Mouse (Mus musculus) ES-E14 (cell line): Measurements from ENCODE around the gene Slmap. TPM values are rescaled to one million over a fixed set of nuclear protein-coding genes. Genes with fewer than 3 reads are reported as not detected.

ENCODE experiments used
- DNase-seq: peaks from one replicate; pipeline ENCODE4 v3.0.0-alpha.2; 2013; ENCODE audit warnings: low read depth, low spot score
- H3K27ac ChIP-seq: 2 replicates; pipeline ENCODE4 v1.5.1; 2012; ENCODE audit warnings: low read depth, mild to moderate bottlenecking, low read length, moderate library complexity, mixed read lengths; ENCODE audit not compliant: poor library complexity, insufficient read depth, severe bottlenecking
- H3K36me3 ChIP-seq: 2 replicates; pipeline ENCODE4 v1.6.1; 2012; ENCODE audit warnings: mild to moderate bottlenecking, low read length, moderate library complexity, mixed read lengths; ENCODE audit not compliant: control insufficient read depth, poor library complexity, insufficient read depth, severe bottlenecking
- H3K4me1 ChIP-seq, 2 experiments: fragments of 150-350 bp in 1 of 2; sonication (generic) in 1 of 2; 2 replicates each; pipeline ENCODE4 v1.6.1; 2012; ENCODE audit warnings: low read length in 2 of 2, mild to moderate bottlenecking in 1 of 2, mixed read lengths in 1 of 2; ENCODE audit not compliant: control insufficient read depth in 2 of 2, insufficient read depth in 2 of 2, poor library complexity in 1 of 2
- H3K4me3 ChIP-seq, 2 experiments: fragments of 150-350 bp in 1 of 2; sonication (generic) in 1 of 2; 2 replicates each; pipeline ENCODE4 v1.5.1; 2012; ENCODE audit warnings: low read length in 2 of 2, low read depth in 1 of 2, mild to moderate bottlenecking in 1 of 2, mixed read lengths in 1 of 2; ENCODE audit not compliant: insufficient read depth in 1 of 2, poor library complexity in 1 of 2, severe bottlenecking in 1 of 2
- H3K9ac ChIP-seq: 2 replicates; pipeline ENCODE4 v1.6.1; 2012; ENCODE audit warnings: low read depth, mild to moderate bottlenecking, low read length, mixed read lengths; ENCODE audit not compliant: poor library complexity, insufficient read depth, severe bottlenecking
- H3K9me3 ChIP-seq: fragments of 150-350 bp; sonication (generic); 2 replicates; pipeline ENCODE4 v1.6.1; 2012; ENCODE audit warnings: low read depth, mild to moderate bottlenecking, low read length; ENCODE audit not compliant: control insufficient read depth, insufficient read depth
- CHD2 ChIP-seq: IDR thresholded peaks from 2 replicates; pipeline ENCODE4 v1.6.1; 2014; ENCODE audit warnings: mild to moderate bottlenecking, low read depth, low read length, inconsistent platforms
- HCFC1 ChIP-seq: IDR thresholded peaks from 2 replicates; pipeline ENCODE4 v1.6.1; 2012; ENCODE audit warnings: low read length, inconsistent platforms, borderline replicate concordance; ENCODE audit not compliant: insufficient read depth
- MAFK ChIP-seq: IDR thresholded peaks from 2 replicates; pipeline ENCODE4 v1.6.1; 2014; ENCODE audit warnings: mild to moderate bottlenecking, low read depth, low read length, inconsistent platforms; ENCODE audit not compliant: insufficient read depth
- ZC3H11A ChIP-seq: IDR thresholded peaks from 2 replicates; pipeline ENCODE4 v1.6.1; 2012; ENCODE audit warnings: low read depth, mild to moderate bottlenecking, inconsistent platforms, low read length, borderline replicate concordance
- ZNF384 ChIP-seq: IDR thresholded peaks from 2 replicates; pipeline ENCODE4 v1.6.1; 2012; ENCODE audit warnings: low read depth, low read length, inconsistent platforms
- in situ Hi-C, 2 experiments: fragments of 600-800 bp; cut with MboI; formaldehyde crosslinking; loops; one replicate each; pipeline ENCODE4 v1.15.1; 2025; ENCODE audit warnings: low sequenced_read_pairs in 2 of 2, inconsistent platforms in 1 of 2; ENCODE audit not compliant: unreplicated experiment in 2 of 2
- total RNA-seq: library from RNA; depleted of rRNA; stranded (reverse); fragments of 300-350 nt; gene quantifications from 2 replicates; pipeline ENCODE4 v1.2.3, GENCODE M21; 2012

Gene Slmap
- total RNA-seq, 1 experiment = 45.2 TPM

DNA sequence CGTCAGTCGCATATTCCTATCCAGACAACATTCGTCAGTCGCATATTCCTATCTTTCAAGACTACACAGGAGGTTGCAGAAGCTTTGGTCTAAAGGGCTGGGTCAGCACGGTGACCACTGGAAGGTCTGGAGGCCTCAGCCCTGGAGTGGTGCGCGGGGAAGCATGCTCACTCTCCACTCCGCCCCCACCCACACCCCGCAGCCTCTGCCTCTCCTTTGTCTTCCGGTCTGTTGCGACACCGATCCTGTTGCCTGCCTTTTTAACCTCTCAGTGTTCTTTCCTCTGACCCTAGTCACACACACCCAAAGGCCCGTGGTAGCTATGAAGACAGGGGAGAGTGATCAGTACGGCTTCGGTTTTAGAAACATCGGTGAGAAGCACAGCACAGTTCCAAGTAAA, 79.9 kb downstream of the Slmap start:
- DNase-seq = no peak

DNA sequence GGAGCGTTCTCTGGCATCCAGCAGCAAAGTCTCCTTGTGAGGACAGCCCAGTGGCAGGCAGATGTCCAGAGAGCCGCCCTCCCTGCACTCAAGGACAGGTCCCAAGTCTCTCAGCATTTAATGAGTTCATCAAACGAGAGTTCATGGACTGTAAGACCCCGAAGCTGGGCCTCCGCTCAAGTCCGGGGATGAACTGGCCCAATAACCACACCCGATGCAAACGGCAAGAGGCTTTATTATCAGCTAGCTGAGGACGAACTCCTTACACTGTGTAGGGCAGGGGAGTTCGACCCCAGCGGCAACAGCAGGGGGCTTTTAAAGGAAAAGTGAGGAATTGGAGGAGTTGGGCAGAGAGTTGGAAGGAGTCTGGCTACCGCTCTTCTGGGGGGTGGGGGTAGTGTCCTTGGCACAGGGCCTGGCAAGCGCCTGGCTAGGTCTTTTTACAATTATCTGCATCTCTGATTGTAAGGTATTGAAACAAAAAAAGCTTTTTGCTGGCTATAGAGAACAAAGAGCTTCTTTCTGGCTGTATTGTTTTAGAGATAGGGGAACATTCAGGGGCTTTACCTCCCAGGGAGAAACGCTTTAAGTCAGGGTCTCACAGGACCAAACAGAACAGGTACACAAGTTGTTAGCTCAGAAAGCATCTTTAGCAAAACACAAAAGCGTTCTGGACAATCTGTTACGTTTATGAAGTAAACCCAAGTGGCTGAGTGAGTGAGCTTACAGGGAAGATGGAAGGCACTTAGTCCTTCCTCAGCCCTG, 84.5 kb downstream of the Slmap start:
- no peak for TF ChIP-seq ZNF384
- TF ChIP-seq CHD2 = no peak
- no peak for TF ChIP-seq ZC3H11A
- TF ChIP-seq MAFK = no peak
- no peak for TF ChIP-seq HCFC1
- Histone ChIP-seq H3K4me3 (peak overlapping the region in 1 of 2 experiments; percentile 15; a peak in 1 of 4 replicates), H3K4me1 (peaks cover 4 to 8% of the 10 kb centered on the region in 2 experiments; a peak in 2 of 4 replicates), H3K27ac (peak overlapping the region; percentile 3; the same call in 1 of the 2 replicates), H3K9me3 (no peaks in the 10 kb centered on the region), H3K9ac (0 out of 2 replicates have a peak overlapping the region, but pooled peaks have one; percentile 4), H3K36me3 (no peaks in the 10 kb centered on the region)
- peak; percentile 36 for DNase-seq
- in situ Hi-C loops = no loop called here

More for the DNA sequence above, 79.9 kb downstream of the Slmap start:
- Histone ChIP-seq H3K36me3 (no peaks in the 10 kb centered on the region; the same call in 1 of the 2 replicates), H3K9me3 (no peaks in the 10 kb centered on the region), H3K4me1 (peaks cover 3 to 7% of the 10 kb centered on the region in 2 experiments; a peak in 2 of 4 replicates), H3K27ac (no peak overlapping the region), H3K9ac (no peak overlapping the region), H3K4me3 (no peak overlapping the region)
- in situ Hi-C loops = no loop called here
- TF ChIP-seq HCFC1 = no peak

DNA sequence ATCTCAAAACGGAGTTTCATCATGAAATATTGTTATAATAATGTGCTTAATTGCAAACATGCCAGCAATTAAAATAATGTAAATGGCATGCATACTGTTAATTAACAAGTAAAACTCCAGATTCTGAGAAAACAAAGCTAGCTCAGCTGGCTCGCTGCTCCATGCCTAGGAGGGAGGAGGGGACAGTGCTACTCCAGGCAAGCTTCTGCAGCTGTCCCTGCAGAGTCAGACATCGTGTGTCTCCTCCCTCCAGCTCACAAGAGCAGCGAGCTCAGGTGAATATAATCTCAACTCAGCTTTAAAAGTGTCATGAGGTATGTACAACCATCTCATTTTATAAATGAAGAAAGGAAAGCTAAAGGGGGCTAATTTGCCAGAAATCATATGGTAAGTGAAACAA, 86.2 kb downstream of the Slmap start:
- in situ Hi-C loops = no loop called here
- Histone ChIP-seq H3K4me3 (no peak overlapping the region), H3K27ac (no peak overlapping the region), H3K36me3 (no peaks in the 10 kb centered on the region), H3K4me1 (peaks cover 3% of the 10 kb centered on the region in 2 experiments; a peak in 1 of 4 replicates), H3K9ac (no peak overlapping the region), H3K9me3 (no peaks in the 10 kb centered on the region)
- no peak for DNase-seq
- TF ChIP-seq ZNF384 = no peak
- TF ChIP-seq MAFK = no peak
- no peak for TF ChIP-seq CHD2
- TF ChIP-seq ZC3H11A = no peak
- TF ChIP-seq HCFC1 = no peak

DNA sequence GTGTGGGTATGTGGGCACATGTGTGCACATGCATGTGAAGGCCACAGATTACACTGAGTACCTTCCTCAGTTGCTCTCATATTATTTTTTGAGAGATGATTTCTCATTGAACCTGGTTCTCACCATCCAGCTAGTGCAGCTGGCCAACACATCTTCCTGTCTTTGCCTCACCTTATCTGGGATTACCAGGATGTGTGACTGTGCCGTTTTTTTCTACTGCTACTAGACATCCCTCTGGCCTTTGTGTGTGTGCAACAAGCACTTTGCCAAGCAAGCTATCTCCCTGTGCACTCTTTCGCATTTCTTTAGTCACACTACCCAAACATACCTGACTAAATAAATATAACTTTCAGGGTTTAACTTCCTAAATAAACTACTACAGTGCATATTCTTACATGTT, 87.5 kb downstream of the Slmap start:
- no peak for TF ChIP-seq CHD2
- no peak for TF ChIP-seq HCFC1
- no peak for TF ChIP-seq ZNF384
- TF ChIP-seq ZC3H11A = no peak
- Histone ChIP-seq H3K27ac (no peak overlapping the region), H3K4me3 (no peak overlapping the region), H3K9ac (no peak overlapping the region), H3K36me3 (no peaks in the 10 kb centered on the region), H3K4me1 (peaks cover 3% of the 10 kb centered on the region in 2 experiments; a peak in 1 of 4 replicates), H3K9me3 (no peaks in the 10 kb centered on the region)
- in situ Hi-C loops = no loop called here
- DNase-seq = no peak
